In the genomic region with DNA sequence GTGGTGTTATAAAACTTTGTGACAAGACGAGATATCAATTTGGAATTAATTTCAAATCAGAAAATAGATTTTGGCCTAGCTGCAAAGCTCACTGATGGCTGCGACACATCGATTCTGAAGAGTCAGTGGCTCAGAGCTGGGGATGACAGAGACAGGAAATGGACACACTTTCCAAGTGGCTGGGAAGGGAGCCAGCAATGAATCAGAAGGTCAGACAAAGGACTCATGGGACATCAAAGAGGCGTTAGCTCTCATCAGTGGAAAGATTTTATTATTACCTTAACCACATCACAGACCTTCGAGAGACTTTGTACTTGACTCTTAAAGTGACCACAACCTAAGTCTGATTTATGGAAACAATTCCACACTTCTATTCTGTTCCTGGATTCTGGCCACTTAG, we compare ENCODE assay signal across 10 mouse cellular contexts.
DNase-seq lines count a peak whose midpoint lies in the region; ATAC-seq and TF ChIP-seq lines count a peak whose summit lies in the region.
"Had no signal": no experiment of that assay in that cellular context is flagged by ENCODE, and none has a peak within 500 bp of the region (broad histone marks: within the 10 kb centered on the region; RNA-seq: fewer than 3 reads in every experiment).

No protein-coding gene starts in this region.

- no peak overlapping the region for H3K27ac ChIP-seq in lung, embryonic 15.5 days
- H3K27ac ChIP-seq in lung, postnatal 0 days (ENCODE audit: low read length) = no peak overlapping the region

- H3K4me3 ChIP-seq in lung, embryonic 15.5 days = no peak overlapping the region
- no peak overlapping the region for H3K4me3 ChIP-seq in lung, adult 2 months (replicated peaks; ENCODE audit: extremely low read depth, low read depth, low read length)
- H3K4me3 ChIP-seq in lung, postnatal 0 days (ENCODE audit: low read depth, low read length) = no peak overlapping the region
- H3K4me3 ChIP-seq: myocyte had no signal

- 0 out of 2 replicates have a peak, but pooled peaks cover 2% of the 10 kb centered on the region for H3K4me1 ChIP-seq in lung, embryonic 15.5 days
- H3K4me1 ChIP-seq in lung, adult 2 months (ENCODE audit: control insufficient read depth, insufficient read depth, low read length) = no peaks in the 10 kb centered on the region
- no peaks in the 10 kb centered on the region for H3K4me1 ChIP-seq in lung, postnatal 0 days (ENCODE audit: insufficient read depth, low read depth, low read length)

- no peak overlapping the region for H3K9ac ChIP-seq in lung, embryonic 15.5 days
- H3K9ac ChIP-seq in lung, postnatal 0 days (replicated peaks; ENCODE audit: low read depth) = no peak overlapping the region

- no peak overlapping the region for H3K4me2 ChIP-seq in lung, embryonic 15.5 days
- no peak overlapping the region for H3K4me2 ChIP-seq in lung, postnatal 0 days (replicated peaks; ENCODE audit: low read depth, low read length)

- WGBS in lung, embryonic 15.5 days = 24% methylated on average over 5 of the region's 5 CpGs
- WGBS in lung, adult 2 months = 33% methylated on average over 5 of the region's 5 CpGs
- 26% methylated on average over 5 of the region's 5 CpGs for WGBS in lung, postnatal 0 days

- ATAC-seq in lung, embryonic 15.5 days (ENCODE audit: borderline replicate concordance, extremely low read depth, low FRiP score, low TSS enrichment) = peak; percentile 76; the same call in 1 of the 2 replicates
- ATAC-seq in lung, postnatal 0 days = no peak
- no peak for ATAC-seq in megakaryocyte-erythroid progenitor cell, adult 5-6 weeks (replicated peaks; ENCODE audit: low FRiP score, low TSS enrichment, poor library complexity, severe bottlenecking)
- ATAC-seq in CD4-positive, CD25-positive, alpha-beta regulatory T cell, adult 4 months = no peak

- no peak for TF ChIP-seq POLR2A in lung, adult 2 months (IDR thresholded peaks at IDR 0.05; ENCODE audit: borderline replicate concordance, extremely low read depth, low read depth, low read length)
- no peak for TF ChIP-seq POLR2A in brain, embryonic 14.5 days (IDR thresholded peaks at IDR 0.05; ENCODE audit: borderline replicate concordance, extremely low read depth, insufficient read depth, insufficient read length, poor library complexity, severe bottlenecking)

- TF ChIP-seq CTCF in lung, adult 2 months (IDR thresholded peaks at IDR 0.05; ENCODE audit: insufficient read depth, low read length) = no peak
- no peak for TF ChIP-seq CTCF in brain, embryonic 14.5 days (IDR thresholded peaks at IDR 0.05; ENCODE audit: borderline replicate concordance, extremely low read depth, insufficient read depth, insufficient read length)
- no peak for TF ChIP-seq CTCF in lung, postnatal 0 days (IDR thresholded peaks at IDR 0.05)

- TF ChIP-seq EP300 in lung, postnatal 0 days (IDR thresholded peaks at IDR 0.05) = no peak

- no peaks in the 10 kb centered on the region for H3K36me3 ChIP-seq in lung, embryonic 15.5 days
- no peaks in the 10 kb centered on the region for H3K36me3 ChIP-seq in lung, postnatal 0 days (ENCODE audit: insufficient read depth, low read length)

- H3K9me3 ChIP-seq in lung, embryonic 15.5 days = no peaks in the 10 kb centered on the region
- H3K9me3 ChIP-seq in lung, postnatal 0 days (ENCODE audit: low read length) = no peaks in the 10 kb centered on the region

- DNase-seq in lung, adult 2 months = no peak
- DNase-seq in brain, embryonic 14.5 days (ENCODE audit: low read depth) = peak; percentile 40
- DNase-seq in heart, adult 9 months (ENCODE audit: low spot score in 2 of 2) = peak; percentile 12 to 62
- DNase-seq in lung, postnatal 0 days (ENCODE audit: low spot score) = peak; percentile 28
- DNase-seq in right cerebral cortex, postnatal 4 days = no peak
- DNase-seq: layer of hippocampus, postnatal 36 days had no signal

- no peaks in the 10 kb centered on the region for H3K27me3 ChIP-seq in lung, embryonic 15.5 days
- no peaks in the 10 kb centered on the region for H3K27me3 ChIP-seq in lung, postnatal 0 days (replicated peaks; ENCODE audit: insufficient read depth, low read length)

Comparison
In these comparisons a context has a peak if more than half of its experiments do, and no peak if none do; other contexts are left out.
1. DNase-seq: peak in brain, embryonic 14.5 days (single experiment), heart, adult 9 months (2 of 2) and lung, postnatal 0 days (single experiment); none in lung, adult 2 months (single experiment) and right cerebral cortex, postnatal 4 days (single experiment).